In genomic region chr8:108951560-108951959, GRCm38 (mm10) we compare ENCODE assay signal across 34 mouse cellular contexts.
"Had no signal": no experiment of that assay in that cellular context is flagged by ENCODE, and none has a peak within 500 bp of the region (broad histone marks: within the 10 kb centered on the region; RNA-seq: fewer than 3 reads in every experiment).

No protein-coding gene starts in this region.

- H3K27ac ChIP-seq: heart, embryonic 10.5 days; heart, embryonic 13.5 days; heart, embryonic 15.5 days; hindbrain, embryonic 10.5 days; hindbrain, embryonic 12.5 days; hindbrain, embryonic 13.5 days; hindbrain, embryonic 14.5 days; hindbrain, embryonic 15.5 days; hindbrain, postnatal 0 days; kidney, embryonic 15.5 days; kidney, postnatal 0 days; layer of hippocampus, adult 2 months; left cerebral cortex, adult 2 months had no signal

- H3K27me3 ChIP-seq: heart, embryonic 12.5 days; heart, embryonic 13.5 days; heart, embryonic 15.5 days; hindbrain, embryonic 12.5 days; hindbrain, embryonic 13.5 days; hindbrain, embryonic 15.5 days; kidney, embryonic 15.5 days had no signal

- H3K4me1 ChIP-seq: heart, embryonic 12.5 days; heart, embryonic 13.5 days; heart, embryonic 15.5 days; hindbrain, embryonic 13.5 days; hindbrain, embryonic 15.5 days; kidney, embryonic 15.5 days had no signal

- H3K4me2 ChIP-seq: heart, embryonic 11.5 days; heart, embryonic 12.5 days; heart, embryonic 13.5 days; heart, embryonic 15.5 days; hindbrain, embryonic 12.5 days; hindbrain, embryonic 13.5 days; hindbrain, embryonic 14.5 days; hindbrain, embryonic 15.5 days; kidney, embryonic 15.5 days had no signal

- H3K4me3 ChIP-seq: heart, embryonic 10.5 days; heart, embryonic 12.5 days; heart, embryonic 13.5 days; heart, embryonic 15.5 days; hindbrain, embryonic 10.5 days; hindbrain, embryonic 12.5 days; hindbrain, embryonic 13.5 days; hindbrain, embryonic 15.5 days; kidney, embryonic 15.5 days; layer of hippocampus, adult 2 months; left cerebral cortex, adult 2 months had no signal

- DNase-seq: heart, postnatal 10 days; heart, postnatal 14 days; heart, postnatal 36 days; heart, postnatal 4 days; kidney, adult 11 months; kidney, adult 18-20 months; kidney, adult 2 months; kidney, adult 8-10 months; kidney, adult 9 months; kidney, postnatal 10 days; kidney, postnatal 14 days; kidney, postnatal 25 days; kidney, postnatal 36 days; kidney, postnatal 4 days; layer of hippocampus, adult 9-11 months; layer of hippocampus, postnatal 36 days had no signal

- ATAC-seq: hindbrain, embryonic 16.5 days; hindbrain, postnatal 0 days; inflammation-experienced regulatory T-cells, adult 6 months; intestine, embryonic 16.5 days had no signal

- H3K9ac ChIP-seq: heart, embryonic 12.5 days; heart, embryonic 13.5 days; heart, embryonic 15.5 days; hindbrain, embryonic 12.5 days; hindbrain, embryonic 13.5 days; hindbrain, embryonic 14.5 days; hindbrain, embryonic 15.5 days; kidney, embryonic 15.5 days had no signal

- H3K9me3 ChIP-seq: hindbrain, embryonic 15.5 days had no signal
